Mouse (Mus musculus) hindbrain, embryonic 11.5 days (tissue): ENCODE measurements around the gene Gm20388. TPM values are rescaled to one million over a fixed set of nuclear protein-coding genes. Genes with fewer than 3 reads are reported as not detected.
A peak's percentile ranks its signal among the peaks of the same experiment; 100 is the strongest.

Source experiments
- ATAC-seq: fragments of 200-750 bp; cut with Nextera tagmentation; 2 replicates; pipeline ENCODE4 v1.8.0; 2017; ENCODE audit warnings: mild to moderate bottlenecking, moderate TSS enrichment, moderate library complexity; ENCODE audit not compliant: low FRiP score
- DNase-seq: peaks from one replicate; pipeline ENCODE4 v3.0.0-alpha.2; 2015; ENCODE audit warnings: low spot score
- H3K27ac ChIP-seq: fragments of 300-500 bp; sonication (generic); 2 replicates; pipeline ENCODE4 v1.5.1; 2014; ENCODE audit warnings: mild to moderate bottlenecking, low read depth, low read length
- H3K27me3 ChIP-seq: fragments of 300-500 bp; sonication (generic); 2 replicates; pipeline ENCODE4 v1.6.1; 2014; ENCODE audit warnings: mild to moderate bottlenecking, low read length, moderate library complexity, mixed read lengths; ENCODE audit not compliant: control insufficient read depth, insufficient read depth
- H3K36me3 ChIP-seq: fragments of 300-500 bp; sonication (generic); 2 replicates; pipeline ENCODE4 v1.6.1; 2014; ENCODE audit warnings: mild to moderate bottlenecking, low read length, moderate library complexity, mixed read lengths; ENCODE audit not compliant: control insufficient read depth, insufficient read depth
- H3K4me1 ChIP-seq: fragments of 300-500 bp; sonication (generic); replicated peaks from 2 replicates; pipeline ENCODE4 v1.6.1; 2014; ENCODE audit warnings: low read length, mixed read lengths; ENCODE audit not compliant: control insufficient read depth, insufficient read depth
- H3K4me2 ChIP-seq: fragments of 300-500 bp; sonication (generic); replicated peaks from 2 replicates; pipeline ENCODE4 v1.6.1; 2014; ENCODE audit warnings: mild to moderate bottlenecking, low read depth, low read length
- H3K4me3 ChIP-seq: fragments of 300-500 bp; sonication (generic); 2 replicates; pipeline ENCODE4 v1.5.1; 2014; ENCODE audit warnings: low read depth, low read length
- H3K9ac ChIP-seq: fragments of 300-500 bp; sonication (generic); 2 replicates; pipeline ENCODE4 v1.6.1; 2014; ENCODE audit warnings: low read depth, low read length
- H3K9me3 ChIP-seq: fragments of 300-500 bp; sonication (generic); 2 replicates; pipeline ENCODE4 v1.6.1; 2016; ENCODE audit warnings: low read length; ENCODE audit not compliant: control insufficient read depth
- WGBS: fragments of 180-500 bp; shearing (Covaris S2); extraction: QIAGEN DNeasy Blood & Tissue Kit; methylation state at CpG from one replicate; pipeline ENCODE4 v1.1.7; 2014; 5-methylcytosine and 5-hydroxymethylcytosine counted together
- polyA plus RNA-seq: library from polyadenylated mRNA; unstranded; fragments of >200 nt; fragmentation: Nextera tagmentation; extraction: Ambion mirVana; gene quantifications from 2 replicates; pipeline ENCODE4 v1.2.1, GENCODE M21; 2014

Gene Gm20388
- polyA plus RNA-seq, 1 experiment from 2014 or later: 11.8 TPM

GRCm38 (mm10) chr8:120779106-120779505, 868.5 kb downstream of the Gm20388 start:
- H3K27me3 ChIP-seq: no peaks in the 10 kb centered on the region
- DNase-seq (no peak), ATAC-seq (no peak)
- no peak overlapping the region for H3K27ac ChIP-seq
- H3K4me3 ChIP-seq: no peak overlapping the region
- no peaks in the 10 kb centered on the region for H3K36me3 ChIP-seq
- 94% methylated on average over 7 of the region's 7 CpGs for WGBS
- no peak overlapping the region for H3K9ac ChIP-seq
- H3K4me1 ChIP-seq: no peaks in the 10 kb centered on the region
- H3K9me3 ChIP-seq: no peaks in the 10 kb centered on the region
- H3K4me2 ChIP-seq: no peak overlapping the region

- Histone ChIP-seq H3K9me3 (no peaks in the 10 kb centered on the region), H3K4me2 (no peak overlapping the region), H3K4me3 (no peak overlapping the region), H3K27me3 (no peaks in the 10 kb centered on the region), H3K9ac (no peak overlapping the region), H3K27ac (no peak overlapping the region), H3K4me1 (no peaks in the 10 kb centered on the region), H3K36me3 (no peaks in the 10 kb centered on the region)
- ATAC-seq (no peak), DNase-seq (no peak)
- WGBS: 80% methylated on average over 4 of the region's 4 CpGs
Measured at GRCm38 (mm10) chr8:120783781-120784180, 873.1 kb downstream of the Gm20388 start.

DNA sequence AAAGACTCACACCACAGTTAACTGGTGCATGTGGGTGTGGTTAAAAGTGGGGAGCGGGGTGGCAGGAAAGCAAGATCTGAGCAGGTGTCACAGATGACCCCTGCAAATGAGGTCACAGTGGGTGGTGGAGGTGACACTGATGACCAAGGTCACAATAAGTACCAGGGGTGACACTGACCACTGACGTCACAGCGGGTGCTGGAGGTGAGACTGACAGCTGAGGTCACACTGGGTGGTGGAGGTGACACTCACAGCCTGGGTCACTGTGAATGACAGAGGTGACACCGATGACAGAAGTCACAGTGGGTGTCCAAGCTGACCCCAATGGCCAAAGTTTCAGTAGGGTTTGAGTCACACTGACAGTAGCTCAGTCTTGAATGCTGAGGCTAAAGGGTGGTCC, 876.1 kb downstream of the Gm20388 start:
- no peak overlapping the region for H3K27ac ChIP-seq
- H3K4me1 ChIP-seq: no peaks in the 10 kb centered on the region
- H3K27me3 ChIP-seq: no peaks in the 10 kb centered on the region
- H3K4me3 ChIP-seq: no peak overlapping the region
- no peak overlapping the region for H3K9ac ChIP-seq
- no peak for DNase-seq
- 82% methylated on average over 4 of the region's 4 CpGs for WGBS
- ATAC-seq: no peak
- H3K4me2 ChIP-seq: no peak overlapping the region
- H3K36me3 ChIP-seq: no peaks in the 10 kb centered on the region
- H3K9me3 ChIP-seq: no peaks in the 10 kb centered on the region

DNA sequence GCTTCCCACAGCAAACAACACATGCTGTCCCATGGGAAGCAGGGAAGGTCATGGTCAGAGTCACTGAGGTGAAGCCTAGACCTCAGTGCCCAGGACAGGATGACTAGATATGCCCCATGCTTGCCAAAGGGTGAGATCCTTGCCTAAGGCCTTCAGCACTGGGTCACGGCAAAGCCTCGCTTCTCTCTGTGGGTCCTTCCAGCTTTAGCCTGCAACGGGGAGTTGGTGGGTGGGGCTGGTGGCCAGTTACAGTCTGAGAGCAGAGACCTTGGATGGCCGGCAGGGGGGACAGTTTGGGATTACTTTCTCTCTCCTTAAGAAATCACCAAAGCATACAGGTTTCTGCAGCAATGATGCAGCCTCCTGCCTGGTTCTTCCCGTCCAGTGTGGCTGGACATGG, 877.0 kb downstream of the Gm20388 start:
- Histone ChIP-seq H3K9me3 (no peaks in the 10 kb centered on the region), H3K4me2 (no peak overlapping the region), H3K36me3 (no peaks in the 10 kb centered on the region), H3K27me3 (no peaks in the 10 kb centered on the region), H3K27ac (no peak overlapping the region), H3K4me1 (no peaks in the 10 kb centered on the region), H3K4me3 (no peak overlapping the region), H3K9ac (no peak overlapping the region)
- 52% methylated on average over 5 of the region's 5 CpGs for WGBS
- ATAC-seq (no peak), DNase-seq (no peak)

GRCm38 (mm10) chr8:120792710-120793109, 882.1 kb downstream of the Gm20388 start:
- Histone ChIP-seq H3K4me2 (no peak overlapping the region), H3K4me3 (no peak overlapping the region), H3K27ac (no peak overlapping the region), H3K4me1 (no peaks in the 10 kb centered on the region), H3K27me3 (no peaks in the 10 kb centered on the region), H3K9me3 (no peaks in the 10 kb centered on the region), H3K9ac (no peak overlapping the region), H3K36me3 (no peaks in the 10 kb centered on the region)
- DNase-seq (no peak), ATAC-seq (no peak)
- 79% methylated on average over 15 of the region's 15 CpGs for WGBS

- no peaks in the 10 kb centered on the region for H3K9me3 ChIP-seq
- no peak overlapping the region for H3K27ac ChIP-seq
- ATAC-seq (peak; percentile 73; the same call in 1 of the 2 replicates), DNase-seq (peak; percentile 93)
- no peaks in the 10 kb centered on the region for H3K4me1 ChIP-seq
- H3K4me2 ChIP-seq: no peak overlapping the region
- no peak overlapping the region for H3K9ac ChIP-seq
- WGBS: 41% methylated on average over 9 of the region's 9 CpGs
- peaks cover 1% of the 10 kb centered on the region; the same call in 1 of the 2 replicates for H3K27me3 ChIP-seq
- no peaks in the 10 kb centered on the region for H3K36me3 ChIP-seq
- no peak overlapping the region for H3K4me3 ChIP-seq
Measured at GRCm38 (mm10) chr8:120795944-120796635, 885.4 kb downstream of the Gm20388 start.

- Histone ChIP-seq H3K4me3 (no peak overlapping the region), H3K27me3 (peaks cover 7% of the 10 kb centered on the region; the same call in 1 of the 2 replicates), H3K4me2 (no peak overlapping the region), H3K4me1 (no peaks in the 10 kb centered on the region), H3K9ac (no peak overlapping the region), H3K9me3 (no peaks in the 10 kb centered on the region), H3K27ac (no peak overlapping the region), H3K36me3 (no peaks in the 10 kb centered on the region)
- no peak for DNase-seq
- no peak for ATAC-seq
- WGBS: 85% methylated on average over 9 of the region's 9 CpGs
Measured at GRCm38 (mm10) chr8:120797019-120797727, 886.5 kb downstream of the Gm20388 start.

DNA sequence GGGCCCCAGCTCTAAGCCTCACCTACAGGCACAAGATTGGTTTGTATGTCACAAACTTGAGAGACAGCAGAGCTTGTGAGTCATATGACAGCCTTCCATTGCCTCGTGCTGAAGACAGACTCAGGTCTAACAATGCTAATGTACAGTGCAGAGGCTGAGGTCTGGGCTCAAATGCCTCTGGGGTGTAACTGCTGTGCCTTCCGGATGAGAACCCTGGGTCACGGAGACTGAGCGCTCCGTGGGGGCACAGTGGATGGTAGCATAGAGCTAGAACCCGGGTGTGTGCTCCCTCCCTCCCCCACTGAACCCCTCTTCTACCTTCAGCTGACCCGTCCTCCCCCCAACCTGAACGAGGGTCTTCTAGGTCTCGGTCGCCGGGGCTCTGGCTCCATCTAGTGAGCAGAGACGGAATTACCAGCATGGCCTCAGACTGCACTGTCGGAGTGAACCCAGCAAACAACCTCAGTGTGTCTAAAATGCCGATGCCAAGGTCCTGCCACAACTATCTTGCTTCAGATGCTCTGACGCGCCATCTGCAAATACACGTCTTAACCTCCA, 889.7 kb downstream of the Gm20388 start:
- H3K27me3 ChIP-seq: peaks cover 7% of the 10 kb centered on the region; the same call in 1 of the 2 replicates
- peak; percentile 83 for DNase-seq
- H3K9ac ChIP-seq: no peak overlapping the region
- 0 out of 2 replicates have a peak overlapping the region, but pooled peaks have one; percentile 17 for H3K4me2 ChIP-seq
- H3K36me3 ChIP-seq: no peaks in the 10 kb centered on the region
- 6% methylated on average over 17 of the region's 17 CpGs for WGBS
- H3K4me3 ChIP-seq: no peak overlapping the region
- no peaks in the 10 kb centered on the region for H3K9me3 ChIP-seq
- H3K4me1 ChIP-seq: no peaks in the 10 kb centered on the region
- ATAC-seq: no peak
- no peak overlapping the region for H3K27ac ChIP-seq
